Mouse (Mus musculus): ENCODE measurements around the gene Slc25a4. TPM values are rescaled to one million over a fixed set of nuclear protein-coding genes. Genes with fewer than 3 reads are reported as not detected.
A peak's percentile ranks its signal among the peaks of the same experiment; 100 is the strongest.
"Not testable (repeated sequence)": the region's sequence is repeated elsewhere in the genome, so short reads cannot be mapped to it uniquely, and the experiment has no call there.

The Slc25a4 gene
- polyA plus RNA-seq, 1 experiment = 502 TPM

DNA sequence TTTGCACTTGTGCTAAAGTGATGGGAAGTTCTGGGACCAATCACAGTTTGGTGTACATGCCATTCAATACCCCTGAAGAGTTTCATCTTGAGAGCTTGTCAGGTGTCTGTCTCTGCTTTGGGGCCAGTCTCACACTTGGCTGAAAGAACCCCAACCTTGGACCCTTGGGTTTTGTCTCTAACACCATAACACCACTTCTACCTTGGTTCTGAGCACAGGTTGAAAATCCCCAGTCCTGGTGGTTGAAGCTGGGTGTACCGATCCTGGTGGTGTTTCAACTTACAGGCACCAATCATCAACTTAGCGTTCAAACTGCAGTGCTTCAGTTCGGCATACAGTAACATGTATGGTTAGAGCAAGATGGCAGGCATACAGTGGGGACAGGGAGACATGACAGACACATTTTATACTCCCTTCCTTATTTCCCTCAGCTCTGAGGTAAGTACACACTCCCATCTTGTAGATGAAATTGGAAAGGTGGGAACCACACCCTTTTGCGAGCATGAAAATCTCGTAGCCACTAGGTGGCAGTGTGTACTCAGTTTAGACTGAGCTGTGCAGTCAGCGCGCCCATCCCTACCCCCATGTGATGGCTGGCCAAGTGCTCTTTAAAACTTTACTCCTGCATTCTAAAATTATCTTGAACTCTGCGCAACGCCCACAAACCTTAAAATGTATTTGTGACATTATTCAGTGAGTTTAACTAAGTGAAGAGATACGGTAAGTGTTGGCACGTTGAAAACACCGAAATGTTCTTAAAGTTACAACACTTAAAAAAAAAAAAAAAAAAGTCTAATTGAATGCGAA is 30.7 kb upstream of the Slc25a4 start:
- Histone ChIP-seq H3K36me3 (ENCODE audit: control insufficient read depth, insufficient read depth, low read length) (no peaks in the 10 kb centered on the region), H3K4me1 (ENCODE audit: control insufficient read depth, insufficient read depth, low read length) (no peaks in the 10 kb centered on the region), H3K4me3 (ENCODE audit: insufficient read depth, low read depth, low read length) (no peak overlapping the region), H3K27me3 (replicated peaks; ENCODE audit: control insufficient read depth, insufficient read depth, low read length) (no peaks in the 10 kb centered on the region), H3K27ac (ENCODE audit: insufficient read depth, low read depth, low read length) (no peak overlapping the region)
- TF ChIP-seq POLR2A (IDR thresholded peaks at IDR 0.05; ENCODE audit: low read depth, low read length) (no peak), CTCF (conservative IDR thresholded peaks at IDR 0.05; ENCODE audit: insufficient read depth, insufficient read length, low read depth, low read length) (peak; percentile 89)
- DNase-seq = peak; percentile 76
- WGBS = 25% methylated on average over 13 of the region's 13 CpGs

DNA sequence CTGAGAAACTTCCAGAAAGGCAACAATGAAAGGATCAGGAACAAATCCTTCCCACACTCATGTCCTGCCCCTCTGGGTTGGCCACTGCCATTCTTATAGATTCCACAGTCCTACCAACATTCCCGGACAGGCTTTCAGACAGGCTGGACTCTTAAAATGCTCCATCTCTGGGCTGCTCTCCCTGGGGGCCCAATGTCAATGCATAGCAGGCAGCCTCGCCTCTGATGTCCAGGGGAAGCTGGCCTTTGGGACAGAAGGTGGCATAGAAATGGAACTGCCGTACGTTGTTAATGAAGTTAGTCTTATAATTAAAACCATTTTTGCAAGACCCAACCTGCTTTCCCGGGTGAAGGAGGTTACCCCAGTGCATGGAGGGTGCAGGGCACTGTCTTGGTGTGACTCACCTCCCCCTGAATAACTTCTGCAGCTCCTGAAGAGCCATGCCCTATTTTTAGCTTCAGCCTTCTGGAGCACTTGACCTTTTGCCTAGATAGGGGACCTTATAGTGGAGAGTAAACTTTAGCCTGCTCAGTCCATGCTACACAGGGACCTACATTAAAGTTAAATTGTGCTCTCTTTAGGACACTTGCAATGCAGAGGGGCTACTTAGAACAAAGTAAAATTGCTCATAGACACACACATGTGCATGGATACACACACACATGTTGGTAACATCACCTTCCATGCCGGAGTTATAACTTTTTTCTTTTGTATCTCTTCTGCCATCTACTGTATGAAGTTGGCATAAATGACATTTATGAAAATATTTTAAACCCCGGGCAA is 25.5 kb upstream of the Slc25a4 start:
- Histone ChIP-seq H3K27me3 (replicated peaks; ENCODE audit: control insufficient read depth, insufficient read depth, low read length) (no peaks in the 10 kb centered on the region), H3K4me1 (ENCODE audit: control insufficient read depth, insufficient read depth, low read length) (no peaks in the 10 kb centered on the region), H3K36me3 (ENCODE audit: control insufficient read depth, insufficient read depth, low read length) (no peaks in the 10 kb centered on the region), H3K27ac (ENCODE audit: insufficient read depth, low read depth, low read length) (no peak overlapping the region), H3K4me3 (ENCODE audit: insufficient read depth, low read depth, low read length) (no peak overlapping the region)
- no peak for TF ChIP-seq CTCF (conservative IDR thresholded peaks at IDR 0.05; ENCODE audit: insufficient read depth, insufficient read length, low read depth, low read length)
- TF ChIP-seq POLR2A (IDR thresholded peaks at IDR 0.05; ENCODE audit: low read depth, low read length) = no peak
- DNase-seq = no peak
- WGBS = 49% methylated on average over 7 of the region's 7 CpGs

DNA sequence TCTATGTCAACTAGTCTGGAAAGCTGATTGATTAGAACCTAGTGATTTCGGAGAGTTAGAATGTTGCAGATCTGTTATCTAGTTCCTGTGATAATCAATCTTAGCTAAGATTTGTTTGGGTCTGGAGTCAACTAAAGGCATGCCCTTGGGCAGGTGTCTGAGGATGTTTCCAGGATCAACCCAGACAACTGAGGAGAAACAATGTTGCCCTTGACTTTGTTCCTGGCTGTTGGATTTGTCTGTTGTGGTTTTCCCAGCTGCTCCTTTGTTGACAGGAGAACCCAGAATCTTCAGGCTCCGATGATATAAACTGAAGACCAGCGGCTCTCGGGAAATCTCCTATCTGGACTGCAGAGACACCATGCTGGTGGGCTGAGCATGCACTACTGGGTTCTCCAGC is 23.7 kb upstream of the Slc25a4 start:
- no peak overlapping the region for H3K27ac ChIP-seq (ENCODE audit: insufficient read depth, low read depth, low read length)
- H3K4me3 ChIP-seq (ENCODE audit: insufficient read depth, low read depth, low read length) = no peak overlapping the region
- no peaks in the 10 kb centered on the region for H3K36me3 ChIP-seq (ENCODE audit: control insufficient read depth, insufficient read depth, low read length)
- WGBS = 89% methylated on average over 4 of the region's 4 CpGs
- DNase-seq = no peak
- no peaks in the 10 kb centered on the region for H3K27me3 ChIP-seq (replicated peaks; ENCODE audit: control insufficient read depth, insufficient read depth, low read length)
- no peaks in the 10 kb centered on the region for H3K4me1 ChIP-seq (ENCODE audit: control insufficient read depth, insufficient read depth, low read length)
- TF ChIP-seq CTCF (conservative IDR thresholded peaks at IDR 0.05; ENCODE audit: insufficient read depth, insufficient read length, low read depth, low read length) = no peak
- no peak for TF ChIP-seq POLR2A (IDR thresholded peaks at IDR 0.05; ENCODE audit: low read depth, low read length)

DNA sequence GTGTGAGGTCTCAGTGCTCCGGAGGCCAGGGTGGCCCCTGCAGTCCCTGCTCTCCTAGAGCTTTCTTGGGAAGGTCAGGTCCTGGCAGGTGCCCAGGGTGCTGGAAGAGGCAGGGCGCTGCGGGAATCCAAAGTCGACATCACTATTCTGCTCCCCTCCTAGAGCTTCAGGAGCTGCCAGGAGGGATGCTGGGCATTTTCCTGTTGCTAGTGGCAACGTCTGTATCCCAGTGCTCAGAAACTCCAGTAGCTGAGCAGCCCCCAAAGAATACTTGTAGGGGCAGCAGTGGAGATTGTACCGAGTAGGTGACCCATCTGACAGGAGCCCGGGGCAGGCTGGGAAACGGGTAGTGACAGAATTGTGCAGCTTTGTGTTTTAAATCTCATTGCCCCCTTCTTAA is 21.7 kb upstream of the Slc25a4 start:
- no peak overlapping the region for H3K27ac ChIP-seq (ENCODE audit: insufficient read depth, low read depth, low read length)
- no peaks in the 10 kb centered on the region for H3K36me3 ChIP-seq (ENCODE audit: control insufficient read depth, insufficient read depth, low read length)
- WGBS = 57% methylated on average over 8 of the region's 8 CpGs
- TF ChIP-seq POLR2A (IDR thresholded peaks at IDR 0.05; ENCODE audit: low read depth, low read length) (no peak), CTCF (conservative IDR thresholded peaks at IDR 0.05; ENCODE audit: insufficient read depth, insufficient read length, low read depth, low read length) (no peak)
- no peak for DNase-seq
- no peaks in the 10 kb centered on the region for H3K4me1 ChIP-seq (ENCODE audit: control insufficient read depth, insufficient read depth, low read length)
- H3K27me3 ChIP-seq (replicated peaks; ENCODE audit: control insufficient read depth, insufficient read depth, low read length) = no peaks in the 10 kb centered on the region
- no peak overlapping the region for H3K4me3 ChIP-seq (ENCODE audit: insufficient read depth, low read depth, low read length)

DNA sequence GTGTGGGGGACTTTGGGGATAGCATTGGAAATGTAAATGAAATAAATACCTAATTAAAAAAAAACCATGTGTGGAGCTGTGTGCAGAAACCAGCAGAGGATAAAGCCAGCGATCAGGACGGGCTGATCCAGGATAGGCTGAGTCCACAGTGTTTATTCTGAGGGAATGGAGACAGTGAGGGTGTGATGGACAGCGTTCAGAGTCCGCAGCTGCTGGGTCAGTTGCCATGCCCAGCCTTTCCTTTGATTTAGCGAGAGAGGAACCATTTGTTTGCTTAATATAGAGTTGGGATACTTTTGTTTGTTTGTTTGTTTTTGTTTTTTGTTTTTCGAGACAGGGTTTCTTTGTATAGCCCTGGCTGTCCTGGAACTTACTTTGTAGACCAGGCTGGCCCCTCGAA is 20.9 kb upstream of the Slc25a4 start:
- WGBS = 86% methylated on average over 7 of the region's 7 CpGs
- not testable (repeated sequence) for DNase-seq; H3K27ac ChIP-seq (ENCODE audit: insufficient read depth, low read depth, low read length); H3K4me3 ChIP-seq (ENCODE audit: insufficient read depth, low read depth, low read length); H3K4me1 ChIP-seq (ENCODE audit: control insufficient read depth, insufficient read depth, low read length); H3K27me3 ChIP-seq (replicated peaks; ENCODE audit: control insufficient read depth, insufficient read depth, low read length); H3K36me3 ChIP-seq (ENCODE audit: control insufficient read depth, insufficient read depth, low read length)

DNA sequence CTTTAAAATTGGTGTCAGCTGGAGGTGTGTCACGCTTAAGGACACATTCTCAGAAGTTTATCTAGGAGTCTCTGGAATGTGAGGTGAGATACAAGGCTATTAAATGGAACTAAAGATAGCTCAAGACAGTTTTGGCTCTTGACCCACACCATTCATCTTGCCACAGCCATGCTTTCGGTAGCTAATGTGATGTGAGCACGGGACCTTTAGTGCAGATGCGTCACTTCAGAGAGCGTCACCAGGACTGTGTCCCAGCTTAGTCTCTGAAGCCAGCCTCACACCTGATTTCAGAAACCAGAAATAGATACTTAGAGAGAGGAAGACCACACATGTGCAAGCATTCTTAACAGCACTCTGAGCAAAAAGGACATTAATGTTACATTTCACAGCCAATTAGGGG is 15.5 kb upstream of the Slc25a4 start:
- H3K4me1 ChIP-seq (ENCODE audit: control insufficient read depth, insufficient read depth, low read length) = no peaks in the 10 kb centered on the region
- TF ChIP-seq CTCF (conservative IDR thresholded peaks at IDR 0.05; ENCODE audit: insufficient read depth, insufficient read length, low read depth, low read length) (no peak), POLR2A (IDR thresholded peaks at IDR 0.05; ENCODE audit: low read depth, low read length) (no peak)
- 72% methylated on average over 5 of the region's 5 CpGs for WGBS
- H3K4me3 ChIP-seq (ENCODE audit: insufficient read depth, low read depth, low read length) = no peak overlapping the region
- no peak for DNase-seq
- no peaks in the 10 kb centered on the region for H3K27me3 ChIP-seq (replicated peaks; ENCODE audit: control insufficient read depth, insufficient read depth, low read length)
- H3K27ac ChIP-seq (ENCODE audit: insufficient read depth, low read depth, low read length) = no peak overlapping the region
- H3K36me3 ChIP-seq (ENCODE audit: control insufficient read depth, insufficient read depth, low read length) = no peaks in the 10 kb centered on the region

DNA sequence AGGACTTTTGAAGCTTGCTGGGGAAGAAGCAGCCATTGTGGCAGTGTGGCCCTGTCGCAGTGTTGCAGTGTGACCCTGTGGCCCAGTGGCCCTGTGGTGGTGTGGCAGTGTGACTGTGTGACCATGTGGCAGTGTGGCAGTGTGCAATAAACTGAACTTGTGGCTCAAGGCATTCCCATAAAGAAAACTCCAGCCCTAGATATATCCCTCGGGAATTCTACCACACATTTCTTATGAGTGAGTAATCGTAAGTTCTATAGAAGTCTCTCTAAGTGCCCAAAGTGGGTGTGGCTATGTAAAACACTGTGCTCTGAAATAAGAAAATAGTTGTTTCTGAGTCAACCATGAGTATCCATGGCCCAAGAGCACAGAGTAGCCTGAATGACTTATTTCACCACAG is 14.4 kb upstream of the Slc25a4 start:
- no peak overlapping the region for H3K27ac ChIP-seq (ENCODE audit: insufficient read depth, low read depth, low read length)
- H3K4me3 ChIP-seq (ENCODE audit: insufficient read depth, low read depth, low read length) = no peak overlapping the region
- no peak for DNase-seq
- TF ChIP-seq CTCF (conservative IDR thresholded peaks at IDR 0.05; ENCODE audit: insufficient read depth, insufficient read length, low read depth, low read length) = no peak
- TF ChIP-seq POLR2A (IDR thresholded peaks at IDR 0.05; ENCODE audit: low read depth, low read length) = no peak
- H3K36me3 ChIP-seq (ENCODE audit: control insufficient read depth, insufficient read depth, low read length) = no peaks in the 10 kb centered on the region
- H3K4me1 ChIP-seq (ENCODE audit: control insufficient read depth, insufficient read depth, low read length) = no peaks in the 10 kb centered on the region
- WGBS = 73% methylated on average over 3 of the region's 3 CpGs
- H3K27me3 ChIP-seq (replicated peaks; ENCODE audit: control insufficient read depth, insufficient read depth, low read length) = no peaks in the 10 kb centered on the region

All from kidney, adult 2 months (tissue).